26 mouse cellular contexts compared by ENCODE assay signal in the genomic region with DNA sequence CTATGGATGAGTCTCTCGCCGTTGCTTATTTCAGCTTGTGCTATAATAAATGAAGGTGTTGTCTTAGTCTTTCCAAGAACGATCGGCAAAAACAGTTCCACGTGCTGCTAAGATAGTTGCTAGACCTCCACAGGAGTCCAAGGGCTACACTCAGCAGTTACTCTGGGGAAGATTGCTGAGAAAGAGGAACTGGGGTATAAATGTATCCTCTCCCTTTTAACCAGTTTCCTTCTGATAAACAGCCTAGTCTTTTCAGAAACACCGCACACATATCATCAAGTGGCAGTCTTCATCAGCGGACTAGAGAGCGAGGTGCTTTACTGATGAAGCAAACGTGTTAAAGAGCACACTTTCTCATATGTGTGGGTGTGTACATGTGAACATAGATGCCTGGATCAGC. TPM values are rescaled to one million over a fixed set of nuclear protein-coding genes. Genes with fewer than 3 reads are reported as not detected.
DNase-seq lines count a peak whose midpoint lies in the region; ATAC-seq lines count a peak whose summit lies in the region.
"Had no signal": no experiment of that assay in that cellular context is flagged by ENCODE, and none has a peak within 500 bp of the region (broad histone marks: within the 10 kb centered on the region; RNA-seq: fewer than 3 reads in every experiment).

No protein-coding gene starts in this region.

- H3K27me3 ChIP-seq in liver, embryonic 11.5 days (replicated peaks; ENCODE audit: control insufficient read depth, insufficient read depth, low read length): no peaks in the 10 kb centered on the region
- H3K27me3 ChIP-seq: embryonic facial prominence, embryonic 12.5 days; embryonic facial prominence, embryonic 15.5 days; forebrain, embryonic 12.5 days; forebrain, embryonic 15.5 days; hindbrain, embryonic 13.5 days had no signal

- peaks cover 6% of the 10 kb centered on the region; the same call in 1 of the 2 replicates for H3K4me1 ChIP-seq in liver, embryonic 11.5 days (replicated peaks; ENCODE audit: control insufficient read depth, insufficient read depth, low read length)
- H3K4me1 ChIP-seq: embryonic facial prominence, embryonic 12.5 days; forebrain, embryonic 12.5 days; forebrain, embryonic 15.5 days; hindbrain, embryonic 10.5 days had no signal

- peak; percentile 26; the same call in 1 of the 2 replicates for ATAC-seq in liver, embryonic 11.5 days (replicated peaks; ENCODE audit: low FRiP score)
- peak; percentile 55 to 68; a peak in 3 of 4 replicates for ATAC-seq in hematopoietic stem cell, adult 5-6 weeks (replicated peaks in 1 of 2; ENCODE audit: insufficient read depth in 1 of 2, low FRiP score in 2 of 2, low TSS enrichment in 1 of 2, low read depth in 1 of 2, poor library complexity in 2 of 2, severe bottlenecking in 2 of 2)
- peak; percentile 83 for ATAC-seq in megakaryocyte progenitor cell, adult 5-6 weeks (replicated peaks; ENCODE audit: poor library complexity)
- ATAC-seq: activated CD4-positive, CD25-positive, alpha-beta regulatory T cell, adult 4 months; forebrain, embryonic 15.5 days; hindbrain, embryonic 16.5 days had no signal

- no peak overlapping the region for H3K4me2 ChIP-seq in liver, embryonic 11.5 days
- H3K4me2 ChIP-seq: embryonic facial prominence, embryonic 12.5 days; embryonic facial prominence, embryonic 15.5 days; forebrain, embryonic 12.5 days; forebrain, embryonic 15.5 days; heart, embryonic 11.5 days; hindbrain, embryonic 13.5 days had no signal

- H3K9ac ChIP-seq in liver, embryonic 11.5 days (ENCODE audit: low read depth, low read length): no peak overlapping the region
- H3K9ac ChIP-seq: embryonic facial prominence, embryonic 12.5 days; embryonic facial prominence, embryonic 15.5 days; forebrain, embryonic 12.5 days; forebrain, embryonic 15.5 days; hindbrain, embryonic 13.5 days had no signal

- H3K36me3 ChIP-seq in liver, embryonic 11.5 days (ENCODE audit: control insufficient read depth, insufficient read depth, low read length): peaks cover 3% of the 10 kb centered on the region

- WGBS in liver, embryonic 11.5 days: 51% methylated on average over 9 of the region's 9 CpGs

- no peak overlapping the region for H3K4me3 ChIP-seq in liver, embryonic 11.5 days (ENCODE audit: low read depth, low read length)
- H3K4me3 ChIP-seq: embryonic facial prominence, embryonic 12.5 days; embryonic facial prominence, embryonic 15.5 days; forebrain, embryonic 12.5 days; forebrain, embryonic 15.5 days; hindbrain, embryonic 10.5 days; hindbrain, embryonic 13.5 days had no signal

- DNase-seq in liver, embryonic 11.5 days (ENCODE audit: low spot score): no peak
- DNase-seq in liver (no peak), MEL-GATA-1-ER (ENCODE audit: extremely low read depth, low read depth) (peak; percentile 98)
- no peak for DNase-seq in lung, postnatal 25 days (ENCODE audit: low spot score)
- no peak for DNase-seq in spleen, adult 18-20 months
- no peak for DNase-seq in spleen, adult 12 weeks (ENCODE audit: low spot score)
- DNase-seq: adrenal gland, adult 8-10 months; adrenal gland, postnatal 25 days; cerebellum, adult 11-12 months; cerebellum, adult 8-10 months; cerebellum, postnatal 10 days; cerebellum, postnatal 36 days; gastrocnemius, postnatal 10 days; gastrocnemius, postnatal 36 days; heart, adult 11 months had no signal

- no peaks in the 10 kb centered on the region for H3K9me3 ChIP-seq in liver, embryonic 11.5 days (ENCODE audit: control insufficient read depth, low read length)
- H3K9me3 ChIP-seq: embryonic facial prominence, embryonic 12.5 days; embryonic facial prominence, embryonic 15.5 days; forebrain, embryonic 12.5 days; forebrain, embryonic 15.5 days; hindbrain, embryonic 10.5 days; hindbrain, embryonic 13.5 days had no signal

- no peak overlapping the region for H3K27ac ChIP-seq in liver, embryonic 11.5 days (ENCODE audit: low read depth, low read length)
- H3K27ac ChIP-seq: embryonic facial prominence, embryonic 12.5 days; embryonic facial prominence, embryonic 15.5 days; forebrain, embryonic 12.5 days; forebrain, embryonic 15.5 days; hindbrain, embryonic 10.5 days; hindbrain, embryonic 13.5 days had no signal

RNA-seq across cellular contexts. Expression of a gene that starts 7.3 kb away (rescaled TPM):
- 26.9 and 28.5 TPM in 2 replicates for polyA plus RNA-seq in liver, embryonic 11.5 days (2014; fragmentation: Nextera tagmentation; extraction: Ambion mirVana)
- total RNA-seq in hematopoietic stem cell, adult 5-6 weeks (2017): 45.3 and 56.8 TPM in 2 replicates
- 48.6 and 48.9 TPM in 2 replicates for total RNA-seq in megakaryocyte progenitor cell, adult 5-6 weeks (2015)
- total RNA-seq in megakaryocyte progenitor cell, adult 5-6 weeks (2017): 38.6 and 45.9 TPM in 2 replicates

RNA-seq across cellular contexts. Expression of a gene that starts 13.8 kb away (rescaled TPM):
- 50.4 and 54.0 TPM in 2 replicates for polyA plus RNA-seq in liver, embryonic 11.5 days (2014; fragmentation: Nextera tagmentation; extraction: Ambion mirVana)
- 68.4 and 86.3 TPM in 2 replicates for total RNA-seq in hematopoietic stem cell, adult 5-6 weeks (2017)
- 27.3 and 38.6 TPM in 2 replicates for total RNA-seq in megakaryocyte progenitor cell, adult 5-6 weeks (2015)
- 48.3 and 48.9 TPM in 2 replicates for total RNA-seq in megakaryocyte progenitor cell, adult 5-6 weeks (2017)

RNA-seq across cellular contexts. Expression of a gene that starts 52.6 kb away (rescaled TPM):
- polyA plus RNA-seq in liver, embryonic 11.5 days (2014; fragmentation: Nextera tagmentation; extraction: Ambion mirVana): 20.1 and 20.4 TPM in 2 replicates
- total RNA-seq in hematopoietic stem cell, adult 5-6 weeks (2017): 12.9 and 15.6 TPM in 2 replicates
- total RNA-seq in megakaryocyte progenitor cell, adult 5-6 weeks (2015): 16.0 and 21.5 TPM in 2 replicates
- total RNA-seq in megakaryocyte progenitor cell, adult 5-6 weeks (2017): 12.2 and 15.9 TPM in 2 replicates

Comparison
In these comparisons a context has a peak if more than half of its experiments do, and no peak if none do; other contexts are left out.
1. ATAC-seq: peak in every context shown above with its lines; median percentile 83 in megakaryocyte progenitor cell, adult 5-6 weeks; 62 in hematopoietic stem cell, adult 5-6 weeks; 26 in liver, embryonic 11.5 days.